Mouse (Mus musculus) gastrocnemius, postnatal 4 days (tissue): ENCODE measurements around the gene Naaladl2. TPM values are rescaled to one million over a fixed set of nuclear protein-coding genes. Genes with fewer than 3 reads are reported as not detected.

Source experiments
- DNase-seq, 2 experiments: peaks; one replicate each; pipeline ENCODE4 v3.0.0; 2021 to 2022; ENCODE audit warnings: low spot score in 2 of 2, mixed read lengths in 2 of 2
- total RNA-seq, 2 experiments: library from RNA; stranded (reverse); gene quantifications; 2 replicates each; pipeline ENCODE4 v1.2.3; 2021

Naaladl2 gene
- total RNA-seq, 2 experiments from 2014 or later, result 3.9 to 4.8 TPM

- DNase-seq, result no peak
Measured at GRCm38 (mm10) chr3:24705778-24706423, 438.2 kb downstream of the Naaladl2 start.

GRCm38 (mm10) chr3:24690162-24690915, 453.7 kb downstream of the Naaladl2 start:
- DNase-seq, result no peak

DNA sequence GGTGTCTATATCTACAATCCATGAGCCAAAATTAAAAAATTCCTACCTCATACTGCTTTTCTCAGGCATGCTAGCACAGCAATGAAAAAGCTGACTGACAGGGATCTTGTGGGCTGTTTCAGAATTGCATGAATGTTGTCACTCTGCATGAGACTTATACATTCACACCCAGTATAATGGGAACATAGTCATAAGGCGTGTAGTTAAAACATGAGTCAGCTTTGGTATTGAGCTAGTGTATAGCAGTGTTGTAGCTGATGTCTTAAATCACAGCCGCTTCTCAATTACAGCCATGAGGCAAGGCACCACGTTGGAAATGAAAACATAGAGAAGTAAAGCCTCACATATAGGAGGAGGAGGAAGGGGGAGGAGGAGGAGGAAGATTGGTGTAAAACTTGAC, 473.6 kb downstream of the Naaladl2 start:
- no peak for DNase-seq

GRCm38 (mm10) chr3:24668052-24668916, 475.8 kb downstream of the Naaladl2 start:
- no peak for DNase-seq

GRCm38 (mm10) chr3:24665408-24665807, 478.7 kb downstream of the Naaladl2 start:
- no peak for DNase-seq

- no peak for DNase-seq
Measured at GRCm38 (mm10) chr3:24663749-24664148, 480.3 kb downstream of the Naaladl2 start.

DNA sequence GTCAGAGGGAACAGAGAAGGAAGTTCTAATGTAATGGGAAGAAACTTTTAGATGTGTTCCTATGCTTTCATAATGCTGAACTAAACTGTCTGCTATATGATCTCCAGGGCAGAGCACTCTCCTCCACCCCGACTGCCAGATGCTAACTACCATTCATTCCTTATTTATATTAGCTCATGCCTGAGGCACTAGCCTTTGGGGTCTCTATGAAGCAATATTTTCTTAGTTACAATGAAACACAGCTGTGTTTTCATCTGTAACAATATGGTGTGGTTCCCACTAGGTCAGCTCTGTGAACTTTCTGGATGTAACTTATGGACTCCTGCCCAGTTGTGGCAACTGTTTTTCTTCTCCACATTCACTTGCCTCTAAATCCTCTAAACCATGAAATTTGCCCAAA, 514.0 kb downstream of the Naaladl2 start:
- DNase-seq, result peak in 1 of 2 experiments; percentile 9

DNA sequence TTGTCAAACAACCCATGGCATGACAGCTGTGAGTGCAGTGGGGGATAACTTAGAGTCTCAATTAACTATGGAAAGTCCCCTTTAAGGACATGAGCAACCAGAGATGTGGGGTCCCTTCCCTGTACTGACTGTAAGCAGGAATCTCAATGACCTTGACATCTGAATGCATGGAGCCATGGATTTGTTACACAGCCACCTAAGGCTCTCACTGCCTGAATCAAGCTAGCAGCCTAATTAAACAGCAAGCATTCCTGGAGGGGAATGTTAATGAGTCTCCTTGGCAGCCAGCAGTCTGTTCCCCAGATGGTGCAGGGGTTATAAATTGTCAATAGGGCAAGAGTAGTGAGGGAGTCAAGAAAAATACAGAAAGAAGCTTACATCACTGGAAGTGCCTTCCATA, 538.6 kb downstream of the Naaladl2 start:
- DNase-seq, result no peak

DNA sequence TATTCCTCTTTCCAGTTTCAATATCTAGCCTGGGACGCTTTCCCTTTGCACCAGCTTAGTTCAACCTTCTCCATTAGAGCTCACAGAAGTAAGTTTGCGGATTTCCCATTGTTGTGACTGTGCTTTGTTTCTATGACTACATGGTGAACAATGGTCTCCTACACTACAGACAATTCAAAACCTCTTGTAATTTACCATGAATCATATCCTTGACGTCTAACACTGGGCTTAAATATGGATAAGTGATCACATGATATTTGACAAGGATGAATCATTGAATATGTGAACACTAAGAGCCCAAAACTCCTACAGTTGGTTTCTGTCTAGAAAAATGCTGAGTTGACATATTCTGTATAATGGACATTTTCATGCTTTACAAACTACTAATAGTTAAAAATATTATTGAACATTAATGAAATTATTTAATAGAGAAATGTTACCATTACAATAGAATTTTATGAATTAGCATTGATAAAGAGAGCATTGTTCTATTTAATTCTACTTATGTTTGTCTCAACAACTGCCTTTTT, 539.2 kb downstream of the Naaladl2 start:
- no peak for DNase-seq

GRCm38 (mm10) chr3:24595447-24595846, 548.6 kb downstream of the Naaladl2 start:
- no peak for DNase-seq

DNA sequence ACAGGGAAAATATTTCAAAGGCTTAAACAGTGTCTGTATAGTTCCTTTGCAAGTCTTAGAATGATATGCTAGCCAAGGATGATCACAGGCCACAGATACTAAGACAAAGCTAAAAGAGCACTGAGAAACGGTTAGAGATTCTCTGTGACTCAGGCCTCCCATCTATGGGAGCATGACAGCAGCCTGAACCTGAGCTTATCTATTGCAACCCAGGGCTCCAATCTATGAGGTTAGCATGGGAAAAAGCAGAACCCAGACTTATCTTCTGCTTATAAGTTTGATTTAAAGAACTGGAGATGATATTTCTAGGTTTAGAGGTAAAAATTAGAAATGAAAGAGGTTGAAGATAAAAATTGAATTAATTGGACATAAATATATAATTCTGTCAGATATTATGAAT, 587.4 kb downstream of the Naaladl2 start:
- no peak for DNase-seq

- DNase-seq, result no peak
Measured at GRCm38 (mm10) chr3:24553701-24554100, 590.4 kb downstream of the Naaladl2 start.

- DNase-seq, result no peak
Measured at GRCm38 (mm10) chr3:24552631-24553030, 591.4 kb downstream of the Naaladl2 start.

GRCm38 (mm10) chr3:24533775-24534458, 610.1 kb downstream of the Naaladl2 start:
- DNase-seq, result no peak

DNA sequence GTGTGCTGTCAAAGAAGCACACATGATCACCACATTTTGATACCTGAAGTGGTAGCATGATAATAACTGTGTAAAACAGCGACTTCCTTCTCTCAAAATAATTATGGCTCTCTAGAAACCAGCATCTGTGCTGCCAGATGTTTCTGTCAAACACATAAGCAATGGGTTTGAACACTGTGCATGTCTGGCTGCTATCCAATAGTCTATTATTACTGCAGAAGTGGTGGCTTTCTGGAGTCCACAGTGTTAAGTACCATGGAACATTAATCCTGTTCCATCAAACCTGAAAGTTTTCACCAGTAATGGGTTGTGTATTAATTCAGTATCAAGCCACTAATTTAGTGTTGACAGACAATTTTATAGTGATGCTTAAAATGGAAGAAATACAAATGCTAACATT, 629.1 kb downstream of the Naaladl2 start:
- no peak for DNase-seq

DNA sequence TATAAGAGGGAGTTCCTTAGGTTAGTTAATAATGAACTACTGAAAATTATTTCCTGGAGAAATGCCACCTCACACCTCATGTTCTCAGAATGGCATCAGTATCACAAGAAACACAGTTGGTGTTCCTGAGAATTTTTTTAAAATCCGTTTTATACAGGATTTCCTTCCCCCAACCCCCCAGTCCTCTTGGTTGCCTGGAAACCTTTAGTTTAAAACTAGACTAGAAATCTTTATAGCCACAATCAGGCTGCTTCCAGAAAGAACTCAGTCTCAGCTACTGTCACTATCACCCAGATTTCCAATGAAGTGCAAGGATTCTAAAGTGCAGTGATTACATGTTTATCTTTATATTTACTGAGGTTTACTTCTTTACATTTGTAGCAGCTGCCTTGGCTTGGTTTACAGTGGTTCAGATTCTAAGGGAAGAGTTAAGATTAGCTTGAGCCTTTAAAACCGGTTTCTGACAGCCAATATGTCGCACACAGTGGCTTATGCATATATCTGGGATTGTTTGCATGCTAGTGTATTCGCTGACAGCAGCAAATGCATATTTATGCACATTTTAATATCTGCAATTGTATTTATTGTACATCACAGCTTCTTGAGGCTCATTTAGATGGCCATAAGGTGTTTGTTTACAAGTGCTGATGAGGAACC, 657.5 kb downstream of the Naaladl2 start:
- no peak for DNase-seq

DNA sequence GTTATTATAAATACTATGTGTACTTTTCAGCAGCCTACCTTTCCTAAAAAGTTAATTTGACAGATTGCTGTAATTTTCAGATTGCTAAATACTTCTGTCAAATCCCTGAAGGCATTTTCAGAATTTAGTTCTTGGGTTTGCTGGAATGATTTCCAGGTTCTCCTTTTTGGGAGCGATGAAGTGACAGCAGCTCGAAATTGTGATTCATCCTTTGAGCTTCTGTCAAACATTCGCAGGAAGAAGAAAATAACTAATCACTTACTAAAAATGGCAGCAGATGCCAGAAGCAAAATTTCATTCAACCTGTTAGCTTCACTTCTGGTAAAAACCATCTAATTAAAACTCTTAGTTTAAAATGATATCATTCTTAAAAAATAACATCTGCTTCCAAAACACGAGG, 680.1 kb downstream of the Naaladl2 start:
- DNase-seq, result no peak

DNA sequence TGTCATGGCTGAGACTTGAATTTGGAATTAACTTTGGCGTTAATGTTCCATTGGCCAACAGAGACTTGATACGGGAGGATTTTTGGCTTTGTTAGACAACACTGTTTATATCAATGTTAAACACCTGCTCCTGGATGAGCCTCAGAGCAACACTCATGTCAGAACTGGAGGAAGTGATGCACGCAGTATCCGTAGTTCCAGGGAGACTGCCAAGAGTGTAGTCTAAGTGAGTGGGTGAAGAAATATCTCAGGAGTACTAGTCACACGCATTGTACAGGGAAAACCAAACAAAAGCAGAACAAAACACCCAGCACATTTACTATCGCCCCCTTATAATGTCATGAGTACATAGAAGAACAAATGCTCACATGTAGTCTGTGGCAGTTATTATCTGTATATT, 703.4 kb downstream of the Naaladl2 start:
- no peak for DNase-seq

DNA sequence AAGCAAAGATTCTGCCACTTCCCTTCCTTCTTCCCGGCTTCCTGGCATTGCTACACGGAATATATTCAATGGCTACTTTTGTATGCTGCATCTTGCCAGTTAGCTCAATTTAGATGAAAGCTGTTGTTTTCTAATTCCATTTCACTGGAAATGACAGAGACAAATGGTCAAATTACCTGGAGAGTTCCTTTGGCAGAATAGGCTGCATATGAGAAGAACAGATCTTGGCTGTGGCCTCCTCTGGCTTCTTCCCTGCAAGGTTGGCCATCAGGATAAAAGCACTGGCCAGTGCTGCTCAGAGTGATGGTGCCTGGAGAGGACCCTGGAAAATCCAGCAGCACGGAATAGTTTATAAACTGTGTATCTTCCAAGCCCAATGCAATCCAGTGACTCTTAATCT, 711.3 kb downstream of the Naaladl2 start:
- DNase-seq, result peak; percentile 15 to 23

- DNase-seq, result no peak
Measured at GRCm38 (mm10) chr3:24391737-24392136, 752.3 kb downstream of the Naaladl2 start.
